Mouse (Mus musculus): ENCODE data around the gene Fgf5. TPM values are rescaled to one million over a fixed set of nuclear protein-coding genes. Genes with fewer than 3 reads are reported as not detected.

The Fgf5 gene
- 1 to 10 TPM; 3.3 to 6.5 (median 5.2) TPM for total RNA-seq (2022)

DNA sequence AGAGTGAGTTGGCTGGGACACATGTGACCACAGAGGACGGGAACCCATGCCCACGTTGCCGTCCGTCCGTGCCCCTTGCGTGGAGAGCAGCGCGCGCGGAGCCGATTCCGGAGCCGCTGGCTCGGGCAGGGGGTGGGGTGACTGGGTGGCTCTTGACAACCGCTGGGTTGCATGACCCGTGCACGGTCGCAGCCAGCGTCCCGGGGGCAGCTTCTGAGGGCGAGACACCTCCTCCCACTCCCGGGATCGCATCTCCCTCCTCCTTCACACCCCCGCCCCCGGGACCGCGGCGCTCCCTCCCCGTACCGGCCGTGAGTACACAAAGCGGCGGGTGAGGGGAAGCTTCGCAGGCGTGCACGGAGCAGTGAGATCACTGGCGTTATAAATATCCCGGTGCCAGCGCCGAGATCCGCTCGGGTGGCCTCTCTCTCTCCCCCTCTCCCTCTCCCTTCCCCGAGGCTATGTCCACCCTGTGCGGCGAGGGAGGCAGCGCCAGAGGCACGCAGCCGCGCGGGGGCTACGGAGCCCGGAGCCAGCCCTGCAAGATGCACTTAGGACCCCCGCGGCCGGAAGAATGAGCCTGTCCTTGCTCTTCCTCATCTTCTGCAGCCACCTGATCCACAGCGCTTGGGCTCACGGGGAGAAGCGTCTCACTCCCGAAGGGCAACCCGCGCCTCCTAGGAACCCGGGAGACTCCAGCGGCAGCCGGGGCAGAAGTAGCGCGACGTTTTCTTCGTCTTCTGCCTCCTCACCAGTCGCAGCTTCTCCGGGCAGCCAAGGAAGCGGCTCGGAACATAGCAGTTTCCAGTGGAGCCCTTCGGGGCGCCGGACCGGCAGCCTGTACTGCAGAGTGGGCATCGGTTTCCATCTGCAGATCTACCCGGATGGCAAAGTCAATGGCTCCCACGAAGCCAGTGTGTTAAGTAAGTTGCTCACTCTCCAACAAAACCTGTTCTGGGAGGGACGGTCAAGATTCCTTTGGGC is at the start of gene Fgf5:
Fgf5 (plus strand) TSS at position 347 of the 984 bp plus-strand sequence.
- peak in 1 of 2 experiments; percentile 18 for DNase-seq (ENCODE audit: low spot score in 2 of 2)

DNA sequence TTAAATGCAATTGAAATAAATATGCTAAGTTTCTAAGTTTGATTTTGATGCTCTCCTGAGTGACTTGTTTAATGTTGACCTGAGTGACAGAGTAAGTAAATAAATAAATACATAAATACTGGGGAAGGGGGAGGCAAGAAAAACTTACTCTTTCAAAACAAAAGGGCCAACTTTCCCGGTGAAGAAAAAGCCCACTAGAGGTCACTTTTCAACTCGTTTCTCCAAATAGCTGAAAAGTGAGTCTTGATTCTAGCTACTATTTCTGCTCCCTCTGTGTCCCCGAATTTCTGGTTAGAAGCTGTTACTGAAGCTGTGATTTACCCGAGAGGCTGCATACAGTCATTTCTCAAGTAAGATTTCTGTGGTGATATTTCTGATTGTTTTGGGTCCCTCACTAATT is 41.5 kb upstream of the Fgf5 start:
- no peak for DNase-seq (ENCODE audit: low spot score in 2 of 2)

DNA sequence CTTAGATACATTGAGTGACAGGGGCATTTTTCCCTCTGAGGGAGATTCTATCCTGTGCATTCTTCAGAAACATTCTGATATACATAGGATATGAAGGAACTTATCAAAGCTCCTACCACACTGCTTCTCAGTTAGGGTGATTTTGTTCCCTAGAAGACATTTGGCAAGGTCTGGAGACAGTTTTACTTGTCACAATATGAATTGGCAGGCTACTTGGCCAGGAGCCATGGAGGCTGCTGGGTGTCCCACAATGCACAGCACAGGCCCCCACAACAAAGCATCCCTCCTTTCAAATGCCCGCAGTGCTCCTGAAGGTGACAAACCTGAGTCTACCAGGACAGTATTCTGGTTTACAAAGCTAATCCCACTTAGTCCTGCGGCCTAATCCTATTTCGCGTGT is 32.0 kb upstream of the Fgf5 start:
- DNase-seq (ENCODE audit: low spot score in 2 of 2) = no peak

GRCm38 (mm10) chr5:98226710-98227109 is 27.3 kb upstream of the Fgf5 start:
- no peak for DNase-seq (ENCODE audit: low spot score in 2 of 2)

GRCm38 (mm10) chr5:98229456-98229855 is 24.5 kb upstream of the Fgf5 start:
- DNase-seq (ENCODE audit: low spot score in 2 of 2) = no peak

GRCm38 (mm10) chr5:98238466-98238865 is 15.5 kb upstream of the Fgf5 start:
- no peak for DNase-seq (ENCODE audit: low spot score in 2 of 2)

DNA sequence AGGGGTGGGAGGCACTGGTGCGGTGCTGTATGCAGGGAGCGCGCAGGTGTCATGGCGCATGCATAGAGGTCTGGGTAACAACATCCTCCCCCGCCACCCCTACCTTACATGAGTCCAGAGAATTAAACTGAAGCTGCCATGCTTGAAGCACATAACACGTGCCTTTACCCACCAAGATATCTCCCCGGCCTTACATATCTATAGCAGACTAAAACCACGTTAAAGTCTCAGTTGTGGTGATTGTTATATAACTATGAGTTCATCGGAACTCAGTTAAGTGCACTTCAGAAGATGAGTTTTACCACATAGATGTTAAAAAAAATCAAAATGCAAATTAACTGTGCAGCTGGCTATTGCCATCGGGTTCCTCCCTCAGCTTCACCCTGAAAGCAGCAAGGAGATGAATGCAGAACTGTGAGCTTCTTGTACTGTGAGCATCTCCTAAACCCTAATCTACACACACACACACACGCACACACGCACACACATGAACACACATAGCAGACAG is 12.6 kb upstream of the Fgf5 start:
- no peak for DNase-seq (ENCODE audit: low spot score in 2 of 2)

GRCm38 (mm10) chr5:98245303-98245702 is 8.7 kb upstream of the Fgf5 start:
- no peak for DNase-seq (ENCODE audit: low spot score in 2 of 2)

DNA sequence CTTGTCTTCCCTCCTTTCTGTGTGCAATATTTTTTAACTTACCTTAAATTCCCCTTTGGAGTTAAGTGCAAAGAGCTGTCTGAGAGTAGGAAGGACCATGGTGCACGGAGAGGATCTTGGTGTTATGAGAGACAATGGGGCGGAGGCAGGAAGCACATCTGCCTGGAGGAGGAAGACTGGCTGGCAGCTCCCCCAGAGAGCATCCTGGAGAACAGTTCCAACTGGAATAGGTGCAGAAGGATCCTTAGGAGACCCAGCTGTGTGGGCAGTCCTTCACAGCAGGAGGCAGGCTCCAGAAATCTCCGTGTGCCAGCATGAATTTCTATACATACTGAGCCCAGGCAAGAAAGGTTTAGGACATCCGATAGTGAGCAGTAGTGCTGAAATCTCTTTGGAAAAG is 8.0 kb upstream of the Fgf5 start:
- peak in 1 of 2 experiments; percentile 10 for DNase-seq (ENCODE audit: low spot score in 2 of 2)

- no peak for DNase-seq (ENCODE audit: low spot score in 2 of 2)
Observed at GRCm38 (mm10) chr5:98246826-98247225, 7.2 kb upstream of the Fgf5 start.

GRCm38 (mm10) chr5:98247516-98247915 is 6.5 kb upstream of the Fgf5 start:
- peak in 1 of 2 experiments; percentile 44 for DNase-seq (ENCODE audit: low spot score in 2 of 2)

GRCm38 (mm10) chr5:98253147-98253546 is 837 bp upstream of the Fgf5 start:
- no peak for DNase-seq (ENCODE audit: low spot score in 2 of 2)

DNA sequence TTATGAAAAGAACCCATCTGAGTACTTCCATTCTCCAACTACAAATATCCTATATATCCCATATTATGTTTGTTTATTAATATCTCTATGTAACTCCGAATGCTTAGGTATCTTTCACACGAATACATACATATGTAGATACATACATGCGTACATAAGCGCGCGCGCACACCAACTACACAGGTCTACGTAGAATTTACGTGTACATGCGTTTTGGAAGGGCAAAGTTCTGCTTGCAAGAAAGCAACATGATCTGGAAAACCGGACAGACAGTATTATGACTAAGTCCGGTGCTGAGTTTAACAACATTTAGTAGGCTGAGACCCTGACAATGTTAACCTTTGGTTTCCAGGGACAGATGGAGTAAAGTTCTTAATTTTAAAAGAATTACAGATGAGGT is 1.2 kb downstream of the Fgf5 start:
- no peak for DNase-seq (ENCODE audit: low spot score in 2 of 2)

DNA sequence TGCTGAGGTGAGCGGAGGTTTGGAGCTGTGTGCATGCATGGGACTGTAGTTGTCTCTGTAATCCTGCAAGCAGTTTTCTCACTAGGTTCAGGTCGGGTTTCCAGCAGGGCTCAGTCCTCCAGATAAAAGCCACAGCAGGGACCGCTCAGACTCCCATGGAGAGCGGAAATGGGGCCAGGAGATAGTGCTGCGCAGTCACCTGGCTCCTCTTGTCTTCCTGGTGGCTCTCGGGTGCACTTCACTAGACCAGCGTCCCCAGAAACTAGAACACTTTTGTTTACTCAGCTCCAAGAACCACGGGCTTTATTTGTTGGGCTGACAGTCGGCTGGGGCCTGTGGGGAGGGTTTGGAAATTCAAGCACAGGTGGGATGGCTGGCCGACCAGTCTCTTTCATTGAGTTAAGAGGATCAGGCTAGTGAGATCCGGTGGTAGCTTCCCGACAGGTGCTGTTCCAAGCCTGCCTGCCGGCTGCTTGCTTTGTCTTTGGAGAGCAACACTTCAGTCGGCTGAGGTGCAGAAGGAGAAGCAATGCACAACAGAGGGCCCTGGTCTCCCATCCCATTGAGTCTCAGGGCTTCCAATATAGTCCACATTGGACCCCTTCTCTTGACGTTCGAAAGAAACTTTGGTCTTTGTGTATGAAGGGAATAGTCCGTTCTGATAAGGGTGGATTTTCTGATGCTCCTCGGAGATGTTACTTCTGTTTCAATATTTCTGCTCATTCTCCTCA is 1.9 kb downstream of the Fgf5 start:
- DNase-seq (ENCODE audit: low spot score in 2 of 2) = no peak

- no peak for DNase-seq (ENCODE audit: low spot score in 2 of 2)
Observed at GRCm38 (mm10) chr5:98275318-98275818, 21.4 kb downstream of the Fgf5 start.

- DNase-seq (ENCODE audit: low spot score in 2 of 2) = no peak
Observed at GRCm38 (mm10) chr5:98281993-98282392, 28.0 kb downstream of the Fgf5 start.

DNA sequence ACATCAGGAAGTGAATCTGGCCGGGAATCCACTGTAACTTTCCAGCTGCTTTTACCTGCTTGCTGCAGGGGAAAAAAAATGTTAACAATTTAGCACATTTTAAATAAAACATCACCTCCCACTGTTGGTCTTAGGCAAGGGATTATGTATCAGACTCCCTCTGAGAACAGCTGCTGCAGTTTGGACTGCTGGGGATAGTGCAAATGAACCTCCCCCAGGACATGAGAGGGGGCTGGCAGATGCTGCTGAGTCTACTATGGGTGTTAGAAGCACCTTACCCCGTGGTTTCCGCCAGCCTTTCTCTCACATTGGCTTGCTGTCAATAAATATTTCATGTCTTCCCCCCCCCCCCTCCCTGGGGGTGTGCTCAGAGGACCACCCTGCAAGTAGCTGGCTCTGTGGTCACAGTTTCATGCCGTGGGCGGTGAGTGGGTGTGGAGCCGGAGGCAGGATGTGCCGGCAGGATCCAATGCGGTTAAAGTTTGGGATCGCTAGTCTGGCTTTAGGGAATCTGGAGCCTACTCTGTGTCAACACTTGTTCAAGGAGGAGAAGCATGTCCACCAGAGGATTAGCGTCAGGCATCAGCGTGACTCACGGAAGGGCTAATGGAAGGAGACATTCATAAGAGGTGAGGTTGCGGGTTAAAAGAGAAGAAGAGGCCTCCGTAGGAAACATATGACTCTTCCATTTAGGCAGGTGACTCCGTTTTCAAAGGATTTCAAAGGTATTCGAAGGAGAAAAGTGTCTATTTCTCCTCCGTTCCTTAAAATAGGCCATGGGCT is 29.9 kb downstream of the Fgf5 start:
- DNase-seq (ENCODE audit: low spot score in 2 of 2) = no peak

- DNase-seq (ENCODE audit: low spot score in 2 of 2) = no peak
Observed at GRCm38 (mm10) chr5:98290642-98291041, 36.7 kb downstream of the Fgf5 start.

- DNase-seq (ENCODE audit: low spot score in 2 of 2) = no peak
Observed at GRCm38 (mm10) chr5:98292388-98293048, 38.5 kb downstream of the Fgf5 start.

DNA sequence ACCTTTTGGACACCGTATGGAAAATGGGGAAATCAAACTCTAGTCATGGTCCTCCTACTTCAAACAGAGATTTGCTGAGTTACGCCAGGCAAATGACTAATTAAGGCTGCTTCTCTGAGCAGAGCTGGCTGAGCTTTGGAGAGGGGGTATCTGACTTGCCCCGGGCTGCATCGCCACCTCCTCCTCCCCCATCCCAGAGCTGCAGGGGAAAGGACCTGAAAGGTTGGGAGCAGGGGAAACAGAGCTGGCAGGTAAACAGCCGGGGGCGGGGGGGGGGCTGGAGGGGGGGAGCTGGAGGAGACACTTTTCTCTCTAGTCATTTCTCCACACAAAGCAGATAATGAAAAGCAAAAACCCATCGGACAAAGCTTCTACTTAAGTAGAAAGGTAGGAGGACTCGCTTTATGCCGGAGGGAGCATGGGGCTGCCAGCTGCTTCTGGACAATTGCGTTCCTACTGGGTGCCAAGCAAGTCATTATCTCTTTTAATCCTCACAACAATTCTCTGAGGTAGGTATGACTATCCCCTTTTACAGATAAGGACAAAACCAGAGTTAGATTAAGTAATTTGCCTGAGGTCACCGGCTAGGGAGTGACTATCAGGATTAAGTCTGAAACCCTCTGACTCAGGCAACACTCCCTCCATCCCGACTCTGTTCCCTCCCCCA is 39.2 kb downstream of the Fgf5 start:
- DNase-seq (ENCODE audit: low spot score in 2 of 2) = no peak
